Mouse (Mus musculus): ENCODE results near the gene Mfsd6. TPM values are rescaled to one million over a fixed set of nuclear protein-coding genes. Genes with fewer than 3 reads are reported as not detected.

The Mfsd6 gene
- total RNA-seq, 1 experiment: 0.98 TPM

DNA sequence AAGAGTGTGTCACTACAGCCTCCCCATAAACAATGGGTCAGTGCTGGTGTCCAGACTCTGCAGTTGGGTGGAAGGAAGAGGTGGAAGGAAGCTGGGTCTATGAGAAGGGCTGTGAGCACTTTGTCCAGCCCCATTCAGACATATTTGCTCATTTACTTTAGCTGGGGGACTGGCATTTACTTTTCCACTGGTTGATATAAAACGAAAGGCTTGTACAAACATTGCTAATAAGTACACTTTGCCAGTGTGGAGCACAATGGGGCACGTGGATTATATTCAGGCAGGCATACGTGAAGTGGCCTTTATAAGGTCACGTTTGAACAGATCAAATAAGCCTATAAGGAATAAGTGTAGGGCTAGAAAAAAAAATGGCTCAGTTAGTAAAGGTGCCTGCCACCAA lies 43.7 kb downstream of the Mfsd6 start:
- no peak overlapping the region for H3K9ac ChIP-seq (ENCODE audit: insufficient read depth, low read depth, low read length, poor library complexity, severe bottlenecking)
- in situ Hi-C loops (cut with MboI; ENCODE audit: low sequenced_read_pairs in 2 of 2, unreplicated experiment in 2 of 2): no loop called here
- TF ChIP-seq ZC3H11A (IDR thresholded peaks at IDR 0.05; ENCODE audit: borderline replicate concordance, low read depth, low read length) (no peak), CHD2 (IDR thresholded peaks at IDR 0.05; ENCODE audit: low read depth, low read length) (no peak), HCFC1 (IDR thresholded peaks at IDR 0.05; ENCODE audit: borderline replicate concordance, insufficient read depth, low read length) (no peak), ZNF384 (IDR thresholded peaks at IDR 0.05; ENCODE audit: low read depth, low read length) (no peak), MAFK (IDR thresholded peaks at IDR 0.05; ENCODE audit: insufficient read depth, low read depth, low read length) (no peak)
- no peak overlapping the region for H3K27ac ChIP-seq (ENCODE audit: insufficient read depth, low read depth, low read length, poor library complexity, severe bottlenecking)
- no peaks in the 10 kb centered on the region for H3K9me3 ChIP-seq (ENCODE audit: control insufficient read depth, insufficient read depth, low read depth, low read length)
- no peak overlapping the region for H3K4me3 ChIP-seq (ENCODE audit: insufficient read depth in 1 of 2, low read depth in 1 of 2, low read length in 2 of 2, poor library complexity in 1 of 2, severe bottlenecking in 1 of 2)
- no peaks in the 10 kb centered on the region; a peak in 1 of 4 replicates for H3K4me1 ChIP-seq (ENCODE audit: control insufficient read depth in 2 of 2, insufficient read depth in 2 of 2, low read length in 2 of 2, poor library complexity in 1 of 2)
- DNase-seq (ENCODE audit: low read depth, low spot score): no peak
- no peaks in the 10 kb centered on the region for H3K36me3 ChIP-seq (ENCODE audit: control insufficient read depth, insufficient read depth, low read length, poor library complexity, severe bottlenecking)

DNA sequence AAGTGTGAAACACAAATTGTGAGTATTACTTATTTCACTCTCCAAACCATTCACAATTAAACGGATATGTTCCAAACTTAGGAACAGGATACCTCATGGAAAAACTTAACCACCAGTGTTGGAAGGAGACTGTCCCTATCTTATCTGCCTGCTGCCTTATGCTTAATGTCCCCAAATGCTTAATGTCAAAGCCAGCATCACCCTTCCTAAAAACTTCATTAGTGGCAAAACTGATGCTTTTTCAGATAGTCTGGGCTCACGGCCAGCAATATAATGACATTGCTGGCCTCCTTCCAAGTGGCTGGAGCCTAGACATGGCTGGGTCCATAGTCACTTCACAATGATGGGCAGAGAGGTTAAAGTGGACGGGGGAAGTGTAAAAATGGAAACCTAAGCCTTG lies 50.6 kb downstream of the Mfsd6 start:
- in situ Hi-C loops (cut with MboI; ENCODE audit: low sequenced_read_pairs in 2 of 2, unreplicated experiment in 2 of 2): no loop called here
- DNase-seq (ENCODE audit: low read depth, low spot score): no peak

DNA sequence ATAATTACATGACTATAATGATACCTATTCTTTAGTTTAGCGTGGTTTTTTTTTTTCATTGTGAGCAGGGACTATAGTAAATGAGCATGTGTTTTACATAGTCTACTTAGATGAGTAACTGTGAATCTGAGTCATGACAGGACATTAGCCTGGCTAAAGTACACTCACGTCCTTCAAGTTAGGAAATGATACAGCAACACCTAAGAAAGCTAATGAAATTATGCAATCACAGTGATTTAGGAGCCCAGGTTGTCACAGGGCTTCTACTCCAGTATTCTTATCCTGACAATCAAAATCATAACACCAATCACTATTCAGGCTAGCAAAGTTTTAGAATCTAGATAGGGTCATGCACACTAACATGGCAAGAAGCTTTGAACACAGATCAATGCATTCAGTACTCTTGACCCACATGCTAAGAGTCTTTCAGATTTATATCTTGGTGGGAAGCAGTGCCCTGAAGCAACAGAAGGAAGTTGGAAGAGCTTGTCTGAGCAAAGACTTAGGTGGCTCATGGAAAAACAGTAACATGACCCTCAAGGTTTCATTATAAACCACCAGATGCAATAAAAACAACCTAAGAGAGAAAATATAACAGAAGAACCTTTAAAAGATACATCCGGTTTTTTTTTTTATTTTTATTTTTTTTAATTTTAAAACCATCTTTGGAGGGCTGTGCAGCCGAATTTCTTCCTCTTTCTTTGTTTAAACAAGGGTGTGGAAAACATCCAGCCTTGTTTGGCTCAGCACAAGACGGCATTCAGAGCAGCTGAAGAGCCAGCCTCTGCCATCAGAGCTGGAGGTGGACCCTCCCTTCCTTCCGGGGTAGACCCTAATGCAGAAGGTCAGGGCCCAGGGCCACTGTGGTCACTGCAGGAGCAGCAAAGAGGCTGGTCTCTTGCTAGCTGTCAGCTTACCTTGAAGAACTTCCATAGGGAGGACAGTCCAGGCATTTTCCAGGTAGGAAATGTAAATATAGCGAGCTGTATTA lies 51.4 kb downstream of the Mfsd6 start:
- in situ Hi-C loops (cut with MboI; ENCODE audit: low sequenced_read_pairs in 2 of 2, unreplicated experiment in 2 of 2): no loop called here
- no peak for DNase-seq (ENCODE audit: low read depth, low spot score)
- H3K9me3 ChIP-seq (ENCODE audit: control insufficient read depth, insufficient read depth, low read depth, low read length): no peaks in the 10 kb centered on the region
- H3K4me1 ChIP-seq (ENCODE audit: control insufficient read depth in 2 of 2, insufficient read depth in 2 of 2, low read length in 2 of 2, poor library complexity in 1 of 2): no peaks in the 10 kb centered on the region
- H3K9ac ChIP-seq (ENCODE audit: insufficient read depth, low read depth, low read length, poor library complexity, severe bottlenecking): no peak overlapping the region
- H3K27ac ChIP-seq (ENCODE audit: insufficient read depth, low read depth, low read length, poor library complexity, severe bottlenecking): no peak overlapping the region
- H3K4me3 ChIP-seq (ENCODE audit: insufficient read depth in 1 of 2, low read depth in 1 of 2, low read length in 2 of 2, poor library complexity in 1 of 2, severe bottlenecking in 1 of 2): no peak overlapping the region
- TF ChIP-seq ZNF384 (IDR thresholded peaks at IDR 0.05; ENCODE audit: low read depth, low read length) (no peak), MAFK (IDR thresholded peaks at IDR 0.05; ENCODE audit: insufficient read depth, low read depth, low read length) (no peak), ZC3H11A (IDR thresholded peaks at IDR 0.05; ENCODE audit: borderline replicate concordance, low read depth, low read length) (no peak), CHD2 (IDR thresholded peaks at IDR 0.05; ENCODE audit: low read depth, low read length) (no peak), HCFC1 (IDR thresholded peaks at IDR 0.05; ENCODE audit: borderline replicate concordance, insufficient read depth, low read length) (no peak)
- no peaks in the 10 kb centered on the region for H3K36me3 ChIP-seq (ENCODE audit: control insufficient read depth, insufficient read depth, low read length, poor library complexity, severe bottlenecking)

More for the DNA sequence above, 50.6 kb downstream of the Mfsd6 start:
- H3K27ac ChIP-seq (ENCODE audit: insufficient read depth, low read depth, low read length, poor library complexity, severe bottlenecking): no peak overlapping the region
- H3K4me1 ChIP-seq (ENCODE audit: control insufficient read depth in 2 of 2, insufficient read depth in 2 of 2, low read length in 2 of 2, poor library complexity in 1 of 2): no peaks in the 10 kb centered on the region
- no peak overlapping the region for H3K9ac ChIP-seq (ENCODE audit: insufficient read depth, low read depth, low read length, poor library complexity, severe bottlenecking)
- H3K4me3 ChIP-seq (ENCODE audit: insufficient read depth in 1 of 2, low read depth in 1 of 2, low read length in 2 of 2, poor library complexity in 1 of 2, severe bottlenecking in 1 of 2): no peak overlapping the region
- no peak for TF ChIP-seq MAFK (IDR thresholded peaks at IDR 0.05; ENCODE audit: insufficient read depth, low read depth, low read length)
- TF ChIP-seq ZC3H11A (IDR thresholded peaks at IDR 0.05; ENCODE audit: borderline replicate concordance, low read depth, low read length): no peak
- no peak for TF ChIP-seq CHD2 (IDR thresholded peaks at IDR 0.05; ENCODE audit: low read depth, low read length)
- no peak for TF ChIP-seq ZNF384 (IDR thresholded peaks at IDR 0.05; ENCODE audit: low read depth, low read length)
- TF ChIP-seq HCFC1 (IDR thresholded peaks at IDR 0.05; ENCODE audit: borderline replicate concordance, insufficient read depth, low read length): no peak
- H3K36me3 ChIP-seq (ENCODE audit: control insufficient read depth, insufficient read depth, low read length, poor library complexity, severe bottlenecking): no peaks in the 10 kb centered on the region
- H3K9me3 ChIP-seq (ENCODE audit: control insufficient read depth, insufficient read depth, low read depth, low read length): no peaks in the 10 kb centered on the region

DNA sequence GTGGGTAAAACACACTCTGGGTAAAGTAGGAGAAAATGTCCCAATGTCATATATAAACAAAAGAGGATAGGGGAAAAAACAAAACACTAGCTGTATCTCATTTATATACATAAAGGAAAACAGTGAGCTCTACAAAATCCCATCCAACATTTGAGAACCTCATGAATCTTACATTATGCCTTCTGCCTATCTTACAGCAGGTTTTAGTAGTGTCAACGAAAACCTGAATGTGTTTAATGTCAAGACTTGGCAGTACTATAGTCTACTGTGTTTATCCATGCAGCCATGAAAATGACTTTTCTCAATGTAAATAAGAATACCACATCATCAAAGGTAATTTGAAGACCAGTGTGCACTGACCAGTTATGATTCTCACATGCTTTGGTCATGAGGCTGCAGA lies 57.3 kb downstream of the Mfsd6 start:
- in situ Hi-C loops (cut with MboI; ENCODE audit: low sequenced_read_pairs in 2 of 2, unreplicated experiment in 2 of 2): loop anchor here in 1 of 2 experiments (25.0 kb wide), 1 partner anchor 292 kb away; no protein-coding TSS in a partner anchor
- no peaks in the 10 kb centered on the region for H3K4me1 ChIP-seq (ENCODE audit: control insufficient read depth in 2 of 2, insufficient read depth in 2 of 2, low read length in 2 of 2, poor library complexity in 1 of 2)
- no peak for TF ChIP-seq CHD2 (IDR thresholded peaks at IDR 0.05; ENCODE audit: low read depth, low read length)
- TF ChIP-seq ZNF384 (IDR thresholded peaks at IDR 0.05; ENCODE audit: low read depth, low read length): no peak
- TF ChIP-seq HCFC1 (IDR thresholded peaks at IDR 0.05; ENCODE audit: borderline replicate concordance, insufficient read depth, low read length): no peak
- no peak for TF ChIP-seq ZC3H11A (IDR thresholded peaks at IDR 0.05; ENCODE audit: borderline replicate concordance, low read depth, low read length)
- no peak for TF ChIP-seq MAFK (IDR thresholded peaks at IDR 0.05; ENCODE audit: insufficient read depth, low read depth, low read length)

More for the DNA sequence above, 57.3 kb downstream of the Mfsd6 start:
- H3K9me3 ChIP-seq (ENCODE audit: control insufficient read depth, insufficient read depth, low read depth, low read length): no peaks in the 10 kb centered on the region
- H3K4me3 ChIP-seq (ENCODE audit: insufficient read depth in 1 of 2, low read depth in 1 of 2, low read length in 2 of 2, poor library complexity in 1 of 2, severe bottlenecking in 1 of 2): no peak overlapping the region
- H3K36me3 ChIP-seq (ENCODE audit: control insufficient read depth, insufficient read depth, low read length, poor library complexity, severe bottlenecking): no peaks in the 10 kb centered on the region
- H3K27ac ChIP-seq (ENCODE audit: insufficient read depth, low read depth, low read length, poor library complexity, severe bottlenecking): no peak overlapping the region
- DNase-seq (ENCODE audit: low read depth, low spot score): no peak
- no peak overlapping the region for H3K9ac ChIP-seq (ENCODE audit: insufficient read depth, low read depth, low read length, poor library complexity, severe bottlenecking)

Data from ES-E14 (cell line).